Mouse (Mus musculus) small intestine, adult 2 months (tissue): ENCODE data around the gene Zfp598.

Experiments
- CTCF ChIP-seq: fragments of 200-500 bp; IDR thresholded peaks from 2 replicates; pipeline ENCODE4 v1.5.1; 2012; ENCODE audit warnings: low read depth, mild to moderate bottlenecking, control low read depth, inconsistent platforms, low read length, moderate library complexity, mixed read lengths; ENCODE audit not compliant: insufficient replicate concordance, insufficient read length; ENCODE audit errors: extremely low read depth
- POLR2A ChIP-seq: fragments of 200-500 bp; IDR thresholded peaks from 2 replicates; pipeline ENCODE4 v1.6.1; 2012; ENCODE audit warnings: low read depth, mild to moderate bottlenecking, control low read depth, inconsistent platforms, low read length, moderate library complexity

- TF ChIP-seq CTCF (no peak), POLR2A (no peak)
These were observed 44.0 kb upstream of the Zfp598 start for GRCm38 (mm10) chr17:24625472-24625871.
